Mouse (Mus musculus): ENCODE data around the gene Fam114a2.
A peak's percentile ranks its signal among the peaks of the same experiment; 100 is the strongest.

Gene Fam114a2

GRCm38 (mm10) chr11:57518751-57519148, 333 bp upstream of the Fam114a2 start:
- no peak for DNase-seq

GRCm38 (mm10) chr11:57516946-57517441, 1.4 kb downstream of the Fam114a2 start:
- DNase-seq, result no peak

GRCm38 (mm10) chr11:57515218-57515617, 3.2 kb downstream of the Fam114a2 start:
- no peak for DNase-seq

- DNase-seq, result no peak
Observed at GRCm38 (mm10) chr11:57506899-57507298, 11.5 kb downstream of the Fam114a2 start.

GRCm38 (mm10) chr11:57503155-57503554, 15.3 kb downstream of the Fam114a2 start:
- no peak for DNase-seq

- no peak for DNase-seq
Observed at GRCm38 (mm10) chr11:57498215-57498614, 20.2 kb downstream of the Fam114a2 start.

GRCm38 (mm10) chr11:57497701-57498100, 20.7 kb downstream of the Fam114a2 start:
- no peak for DNase-seq

GRCm38 (mm10) chr11:57496462-57497039, 21.9 kb downstream of the Fam114a2 start:
- DNase-seq, result no peak

GRCm38 (mm10) chr11:57488436-57488835, 30.0 kb downstream of the Fam114a2 start:
- DNase-seq, result no peak

GRCm38 (mm10) chr11:57478077-57478476, 40.3 kb downstream of the Fam114a2 start:
- DNase-seq, result no peak

- DNase-seq, result peak; percentile 19
Observed at GRCm38 (mm10) chr11:57475119-57475518, 43.3 kb downstream of the Fam114a2 start.

- DNase-seq, result no peak
Observed at GRCm38 (mm10) chr11:57474296-57474941, 44.0 kb downstream of the Fam114a2 start.

- DNase-seq, result no peak
Observed at GRCm38 (mm10) chr11:57470979-57471378, 47.4 kb downstream of the Fam114a2 start.

- DNase-seq, result no peak
Observed at GRCm38 (mm10) chr11:57470056-57470455, 48.4 kb downstream of the Fam114a2 start.

GRCm38 (mm10) chr11:57468706-57469105, 49.7 kb downstream of the Fam114a2 start:
- DNase-seq, result no peak

- DNase-seq, result peak; percentile 47
Observed at GRCm38 (mm10) chr11:57467159-57468110, 51.0 kb downstream of the Fam114a2 start.

- no peak for DNase-seq
Observed at GRCm38 (mm10) chr11:57465844-57466243, 52.6 kb downstream of the Fam114a2 start.

GRCm38 (mm10) chr11:57465025-57465424, 53.4 kb downstream of the Fam114a2 start:
- no peak for DNase-seq

- no peak for DNase-seq
Observed at GRCm38 (mm10) chr11:57459759-57460158, 58.7 kb downstream of the Fam114a2 start.

GRCm38 (mm10) chr11:57454421-57454820, 64.0 kb downstream of the Fam114a2 start:
- DNase-seq, result no peak

GRCm38 (mm10) chr11:57445237-57445962, 73.0 kb downstream of the Fam114a2 start:
- DNase-seq, result peak; percentile 12

GRCm38 (mm10) chr11:57434153-57434552, 84.3 kb downstream of the Fam114a2 start:
- DNase-seq, result peak; percentile 54

Measured in kidney, adult 9 months (tissue).